Mouse (Mus musculus): ENCODE measurements around the gene Actr8. TPM values are rescaled to one million over a fixed set of nuclear protein-coding genes. Genes with fewer than 3 reads are reported as not detected.

The Actr8 gene
- polyA plus RNA-seq, 1 experiment from 2014 or later: 62.2 TPM

DNA sequence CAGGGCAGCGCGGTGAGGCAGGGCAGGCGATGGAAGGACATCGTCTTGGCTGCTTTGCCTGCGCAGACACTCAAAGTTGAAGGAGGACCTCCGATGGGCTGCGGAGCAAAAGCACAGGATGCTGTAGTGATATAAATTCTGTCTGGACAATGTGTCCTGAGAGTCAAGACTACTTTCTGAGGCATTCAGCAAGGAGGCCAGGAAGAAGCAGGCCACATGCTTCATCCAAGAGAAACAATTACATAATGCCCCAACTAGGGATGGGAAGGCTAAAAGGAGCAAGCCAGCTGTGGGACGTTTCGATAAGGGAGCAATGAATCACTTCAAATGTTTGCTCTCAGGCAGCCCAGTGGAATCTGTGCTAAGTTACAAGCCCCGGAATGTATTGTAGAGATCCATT, 67.1 kb downstream of the Actr8 start:
- H3K4me3 ChIP-seq (replicated peaks): no peak overlapping the region
- WGBS: 86% methylated on average over 10 of the region's 10 CpGs
- H3K9ac ChIP-seq: no peak overlapping the region
- H3K4me2 ChIP-seq (replicated peaks): no peak overlapping the region
- no peaks in the 10 kb centered on the region for H3K9me3 ChIP-seq (replicated peaks)
- no peaks in the 10 kb centered on the region for H3K4me1 ChIP-seq
- no peak overlapping the region for H3K27ac ChIP-seq (replicated peaks)
- no peak for ATAC-seq (ENCODE audit: insufficient number of reproducible peaks, low FRiP score, low TSS enrichment, low read depth)
- no peaks in the 10 kb centered on the region for H3K27me3 ChIP-seq
- H3K36me3 ChIP-seq: 0 out of 2 replicates have a peak, but pooled peaks cover 3% of the 10 kb centered on the region

DNA sequence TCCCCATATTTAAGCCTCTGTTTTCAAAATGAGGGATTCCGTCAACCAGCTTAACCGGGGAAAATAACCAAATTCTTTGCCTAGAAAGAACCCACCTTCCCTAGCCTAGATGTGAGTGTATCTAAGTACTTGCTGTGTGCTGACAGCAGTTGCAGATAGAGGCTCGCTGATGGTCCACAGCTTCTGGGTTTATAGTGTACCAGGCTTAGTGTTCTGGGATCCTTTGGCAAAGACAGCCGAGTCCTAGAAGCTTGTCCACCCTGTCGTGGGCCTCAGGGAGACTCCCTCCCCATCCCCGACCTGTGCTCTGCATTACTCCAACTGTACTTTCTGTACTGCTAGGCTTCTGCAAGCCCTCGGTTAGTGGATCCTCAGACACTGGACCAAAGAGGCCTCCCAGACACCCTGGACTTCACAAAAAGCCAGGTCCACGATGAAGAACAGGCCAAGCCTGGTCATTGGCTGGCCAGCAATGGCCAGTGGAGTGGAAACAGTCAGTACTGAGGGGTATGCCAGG, 67.6 kb downstream of the Actr8 start:
- no peak overlapping the region for H3K4me3 ChIP-seq (replicated peaks)
- no peak for ATAC-seq (ENCODE audit: insufficient number of reproducible peaks, low FRiP score, low TSS enrichment, low read depth)
- H3K9me3 ChIP-seq (replicated peaks): no peaks in the 10 kb centered on the region
- 85% methylated on average over 8 of the region's 8 CpGs for WGBS
- no peaks in the 10 kb centered on the region for H3K27me3 ChIP-seq
- no peaks in the 10 kb centered on the region for H3K4me1 ChIP-seq
- no peak overlapping the region for H3K27ac ChIP-seq (replicated peaks)
- H3K4me2 ChIP-seq (replicated peaks): no peak overlapping the region
- 0 out of 2 replicates have a peak, but pooled peaks cover 3% of the 10 kb centered on the region for H3K36me3 ChIP-seq
- H3K9ac ChIP-seq: no peak overlapping the region

DNA sequence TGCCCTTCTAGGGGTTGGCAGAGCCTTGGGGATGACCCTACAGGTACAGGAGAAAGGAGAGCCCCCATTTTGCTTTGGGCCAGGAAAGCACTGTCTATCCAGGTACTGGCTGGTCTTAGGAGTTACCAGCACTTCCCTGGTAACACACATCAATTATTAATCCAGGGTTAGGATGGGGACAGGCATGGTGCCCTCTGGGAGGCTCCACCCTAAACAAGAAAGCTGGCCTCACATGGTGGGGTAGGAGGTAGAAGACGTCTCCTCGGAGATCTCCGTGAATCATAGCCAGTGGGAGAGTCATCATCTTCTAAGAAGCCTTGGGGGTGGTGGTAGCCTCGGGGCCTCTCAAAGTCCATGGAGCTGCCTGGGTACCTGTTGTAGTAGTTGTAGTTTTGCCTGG, 68.8 kb downstream of the Actr8 start:
- Histone ChIP-seq H3K9me3 (replicated peaks) (no peaks in the 10 kb centered on the region), H3K27me3 (no peaks in the 10 kb centered on the region), H3K27ac (replicated peaks) (no peak overlapping the region), H3K9ac (no peak overlapping the region), H3K4me2 (replicated peaks) (no peak overlapping the region), H3K4me3 (replicated peaks) (no peak overlapping the region), H3K4me1 (no peaks in the 10 kb centered on the region), H3K36me3 (0 out of 2 replicates have a peak, but pooled peaks cover 3% of the 10 kb centered on the region)
- 88% methylated on average over 4 of the region's 4 CpGs for WGBS
- no peak for ATAC-seq (ENCODE audit: insufficient number of reproducible peaks, low FRiP score, low TSS enrichment, low read depth)

DNA sequence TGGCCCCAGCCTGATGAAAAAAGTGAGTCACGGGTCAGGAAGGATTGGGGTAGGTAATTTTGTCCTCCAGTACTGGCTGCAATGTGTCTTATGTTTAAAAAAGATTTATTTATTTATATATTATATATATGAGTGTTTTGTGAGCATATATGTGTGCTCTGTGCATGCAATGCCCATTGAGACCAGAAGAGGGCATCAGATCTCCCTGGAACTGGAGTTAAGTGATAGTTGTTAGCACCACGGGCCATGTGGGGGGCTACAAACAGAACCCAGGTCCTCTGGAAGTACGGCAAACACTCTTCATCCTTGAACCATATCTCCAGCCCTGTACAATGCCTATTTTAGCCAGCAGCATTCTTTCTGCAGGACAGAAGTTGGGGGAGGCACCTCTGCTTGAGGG, 69.9 kb downstream of the Actr8 start:
- no peaks in the 10 kb centered on the region for H3K9me3 ChIP-seq (replicated peaks)
- H3K4me1 ChIP-seq: no peaks in the 10 kb centered on the region
- H3K9ac ChIP-seq: no peak overlapping the region
- H3K4me2 ChIP-seq (replicated peaks): no peak overlapping the region
- H3K36me3 ChIP-seq: no peaks in the 10 kb centered on the region
- ATAC-seq (ENCODE audit: insufficient number of reproducible peaks, low FRiP score, low TSS enrichment, low read depth): no peak
- no peak overlapping the region for H3K4me3 ChIP-seq (replicated peaks)
- WGBS: 85% methylated on average over 3 of the region's 3 CpGs
- H3K27ac ChIP-seq (replicated peaks): no peak overlapping the region
- no peaks in the 10 kb centered on the region for H3K27me3 ChIP-seq

DNA sequence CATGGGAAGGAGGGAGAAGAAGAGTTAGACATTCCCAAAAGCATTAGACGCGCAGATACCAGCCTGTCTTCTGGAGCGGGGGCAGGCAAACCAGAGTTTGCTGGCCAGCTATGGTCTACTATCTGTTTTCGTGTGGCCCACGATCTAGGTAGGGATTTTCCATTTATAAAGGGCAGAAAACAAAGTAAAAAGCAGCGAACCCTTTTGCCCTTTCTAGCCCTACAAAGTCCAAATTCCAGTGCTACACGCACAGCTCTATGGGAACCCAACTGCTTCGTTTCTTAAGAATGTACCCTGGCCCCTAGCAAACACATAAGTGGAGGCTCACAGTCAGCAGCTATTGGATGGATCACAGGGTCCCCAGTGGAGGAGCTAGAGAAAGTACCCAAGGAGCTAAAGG, 72.1 kb downstream of the Actr8 start:
- Histone ChIP-seq H3K9me3 (replicated peaks) (no peaks in the 10 kb centered on the region), H3K4me2 (replicated peaks) (no peak overlapping the region), H3K9ac (no peak overlapping the region), H3K27me3 (no peaks in the 10 kb centered on the region), H3K36me3 (no peaks in the 10 kb centered on the region), H3K4me1 (no peaks in the 10 kb centered on the region), H3K4me3 (replicated peaks) (no peak overlapping the region), H3K27ac (replicated peaks) (no peak overlapping the region)
- WGBS: 90% methylated on average over 8 of the region's 8 CpGs
- no peak for ATAC-seq (ENCODE audit: insufficient number of reproducible peaks, low FRiP score, low TSS enrichment, low read depth)

DNA sequence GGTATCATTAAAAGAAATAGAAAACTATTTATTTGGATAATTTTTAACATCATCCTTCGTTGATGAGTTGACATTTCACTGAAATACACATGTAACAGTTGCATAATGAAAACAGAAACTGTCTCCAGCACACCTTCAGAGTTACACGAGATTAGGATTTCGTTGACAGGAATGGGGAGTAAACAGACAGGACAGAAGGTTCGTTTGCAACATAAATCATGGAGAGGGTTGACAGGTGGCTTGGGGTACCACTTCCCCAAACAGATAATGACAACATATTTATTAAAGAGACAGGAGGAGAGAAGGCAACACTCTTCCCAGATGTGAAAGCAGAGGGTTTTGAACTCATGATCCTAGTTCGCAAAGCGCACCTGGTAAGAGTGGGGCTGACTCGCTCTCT, 76.8 kb downstream of the Actr8 start:
- Histone ChIP-seq H3K27me3 (no peaks in the 10 kb centered on the region), H3K27ac (replicated peaks) (no peak overlapping the region), H3K4me1 (peaks cover 10% of the 10 kb centered on the region; the same call in 1 of the 2 replicates), H3K9ac (no peak overlapping the region), H3K36me3 (no peaks in the 10 kb centered on the region), H3K4me3 (replicated peaks) (no peak overlapping the region), H3K4me2 (replicated peaks) (no peak overlapping the region), H3K9me3 (replicated peaks) (no peaks in the 10 kb centered on the region)
- WGBS: 73% methylated on average over 7 of the region's 7 CpGs
- no peak for ATAC-seq (ENCODE audit: insufficient number of reproducible peaks, low FRiP score, low TSS enrichment, low read depth)

Small RNA genes within 50 kb of the gene (microRNA-seq; reads per million reads assigned to microRNA genes)
- not detected for gene Mir6947 (ENCODE audit: borderline number of aligned reads)

Other genes starting within 250 kb of the Actr8 start
- gene Selenok, start 10.0 kb upstream of the Actr8 start, polyA plus RNA-seq (2015; fragmentation: Nextera tagmentation; extraction: Ambion mirVana): 318 and 334 TPM in 2 replicates
- gene Il17rb, start 30.6 kb downstream of the Actr8 start, polyA plus RNA-seq (2015; fragmentation: Nextera tagmentation; extraction: Ambion mirVana): 2.2 TPM in 2 replicates
- gene Chdh, start 30.7 kb downstream of the Actr8 start, polyA plus RNA-seq (2015; fragmentation: Nextera tagmentation; extraction: Ambion mirVana): 1.6 and 1.7 TPM in 2 replicates

Measured in embryonic facial prominence, embryonic 15.5 days (tissue).